Mouse (Mus musculus): Measurements from ENCODE around the gene Gm49368. TPM values are rescaled to one million over a fixed set of nuclear protein-coding genes. Genes with fewer than 3 reads are reported as not detected.

Gene Gm49368
- polyA plus RNA-seq, 1 experiment from 2014 or later: not detected

Other genes with a start within 250 kb of the Gm49368 start
- 31.8 and 41.5 TPM in 2 replicates for gene Stx4a, start 238.4 kb upstream of the Gm49368 start, polyA plus RNA-seq (2016; fragmentation: Nextera tagmentation; extraction: Ambion mirVana)
- gene Stx1b, start 238.1 kb upstream of the Gm49368 start, polyA plus RNA-seq (2016; fragmentation: Nextera tagmentation; extraction: Ambion mirVana): 8.4 and 9.3 TPM in 2 replicates
- 17.5 and 19.0 TPM in 2 replicates for gene Zfp646, start 186.5 kb upstream of the Gm49368 start, polyA plus RNA-seq (2016; fragmentation: Nextera tagmentation; extraction: Ambion mirVana)
- 29.8 and 31.1 TPM in 2 replicates for gene Zfp668, start 185.9 kb upstream of the Gm49368 start, polyA plus RNA-seq (2016; fragmentation: Nextera tagmentation; extraction: Ambion mirVana)
- gene Prss53, start 171.7 kb upstream of the Gm49368 start, polyA plus RNA-seq (2016; fragmentation: Nextera tagmentation; extraction: Ambion mirVana): 1.4 and 1.6 TPM in 2 replicates
- not detected in 2 replicates for gene Gm21974, start 167.2 kb upstream of the Gm49368 start, polyA plus RNA-seq (2016; fragmentation: Nextera tagmentation; extraction: Ambion mirVana)
- gene Vkorc1, start 167.1 kb upstream of the Gm49368 start, polyA plus RNA-seq (2016; fragmentation: Nextera tagmentation; extraction: Ambion mirVana): 81.7 and 84.7 TPM in 2 replicates
- gene Bckdk, start 158.6 kb upstream of the Gm49368 start, polyA plus RNA-seq (2016; fragmentation: Nextera tagmentation; extraction: Ambion mirVana): 83.0 and 90.1 TPM in 2 replicates
- gene Kat8, start 150.2 kb upstream of the Gm49368 start, polyA plus RNA-seq (2016; fragmentation: Nextera tagmentation; extraction: Ambion mirVana): 50.9 and 51.3 TPM in 2 replicates
- gene Prss8, start 132.6 kb upstream of the Gm49368 start, polyA plus RNA-seq (2016; fragmentation: Nextera tagmentation; extraction: Ambion mirVana): 5.0 TPM in 2 replicates
- gene Prss36, start 116.0 kb upstream of the Gm49368 start, polyA plus RNA-seq (2016; fragmentation: Nextera tagmentation; extraction: Ambion mirVana): 9.6 and 10.7 TPM in 2 replicates
- gene Fus, start 95.2 kb upstream of the Gm49368 start, polyA plus RNA-seq (2016; fragmentation: Nextera tagmentation; extraction: Ambion mirVana): 597 and 605 TPM in 2 replicates
- 9.2 and 10.5 TPM in 2 replicates for gene Pycard, start 68.8 kb upstream of the Gm49368 start, polyA plus RNA-seq (2016; fragmentation: Nextera tagmentation; extraction: Ambion mirVana)
- gene Trim72, start 58.7 kb upstream of the Gm49368 start, polyA plus RNA-seq (2016; fragmentation: Nextera tagmentation; extraction: Ambion mirVana): 0.23 and 0.61 TPM in 2 replicates
- 0.64 and 0.89 TPM in 2 replicates for gene Itgam, start within 50 bp of the Gm49368 start, polyA plus RNA-seq (2016; fragmentation: Nextera tagmentation; extraction: Ambion mirVana)
- not detected in 2 replicates for gene Itgax, start 66.9 kb downstream of the Gm49368 start, polyA plus RNA-seq (2016; fragmentation: Nextera tagmentation; extraction: Ambion mirVana)
- not detected in 2 replicates for gene Itgad, start 91.7 kb downstream of the Gm49368 start, polyA plus RNA-seq (2016; fragmentation: Nextera tagmentation; extraction: Ambion mirVana)
- 6.8 and 10.4 TPM in 2 replicates for gene Cox6a2, start 143.7 kb downstream of the Gm49368 start, polyA plus RNA-seq (2016; fragmentation: Nextera tagmentation; extraction: Ambion mirVana)
- gene Armc5, start 174.7 kb downstream of the Gm49368 start, polyA plus RNA-seq (2016; fragmentation: Nextera tagmentation; extraction: Ambion mirVana): 16.2 and 17.9 TPM in 2 replicates
- 9.9 and 10.1 TPM in 2 replicates for gene 9130023H24Rik, start 175.3 kb downstream of the Gm49368 start, polyA plus RNA-seq (2016; fragmentation: Nextera tagmentation; extraction: Ambion mirVana)
- 22.3 and 27.7 TPM in 2 replicates for gene Tgfb1i1, start 184.1 kb downstream of the Gm49368 start, polyA plus RNA-seq (2016; fragmentation: Nextera tagmentation; extraction: Ambion mirVana)
- gene Slc5a2, start 203.0 kb downstream of the Gm49368 start, polyA plus RNA-seq (2016; fragmentation: Nextera tagmentation; extraction: Ambion mirVana): not detected in 2 replicates
- gene BC017158, start 235.5 kb downstream of the Gm49368 start, polyA plus RNA-seq (2016; fragmentation: Nextera tagmentation; extraction: Ambion mirVana): 22.5 and 28.0 TPM in 2 replicates

All from limb, embryonic 12.5 days (tissue).